Mouse (Mus musculus) layer of hippocampus, adult 18-20 months (tissue): ENCODE measurements at regions not wholly inside any gene's neighbourhood (a gene's known extent, or its start where the extent isn't known, plus 50 kb on each side); places are given as distances from the start of the nearest gene placed in this dataset.
"Not testable (repeated sequence)": the region's sequence is repeated elsewhere in the genome, so short reads cannot be mapped to it uniquely, and the experiment has no call there.

Source experiments
- DNase-seq, 2 experiments: peaks; one replicate each; pipeline ENCODE4 v3.0.0; 2022; ENCODE audit warnings: low spot score in 2 of 2

DNA sequence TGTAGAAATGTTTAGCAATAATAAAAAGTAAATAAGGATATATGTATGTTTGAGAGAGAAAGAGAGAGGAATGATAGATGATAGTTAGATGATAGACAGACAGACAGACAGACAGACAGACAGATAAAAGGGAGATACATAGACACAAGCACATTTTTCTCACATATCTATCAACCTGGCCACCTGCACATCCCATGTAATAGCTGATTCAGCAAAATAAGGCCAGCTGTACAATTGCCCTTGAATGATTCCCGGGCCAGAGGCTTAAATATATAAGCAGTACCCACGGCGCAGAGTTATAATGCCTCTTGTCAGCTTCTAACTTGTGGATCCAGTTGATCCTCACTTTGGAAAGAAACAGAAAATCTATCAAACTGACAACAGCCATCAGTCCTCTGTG lies 178.5 kb downstream of the Tmem114 start:
- no peak for DNase-seq

DNA sequence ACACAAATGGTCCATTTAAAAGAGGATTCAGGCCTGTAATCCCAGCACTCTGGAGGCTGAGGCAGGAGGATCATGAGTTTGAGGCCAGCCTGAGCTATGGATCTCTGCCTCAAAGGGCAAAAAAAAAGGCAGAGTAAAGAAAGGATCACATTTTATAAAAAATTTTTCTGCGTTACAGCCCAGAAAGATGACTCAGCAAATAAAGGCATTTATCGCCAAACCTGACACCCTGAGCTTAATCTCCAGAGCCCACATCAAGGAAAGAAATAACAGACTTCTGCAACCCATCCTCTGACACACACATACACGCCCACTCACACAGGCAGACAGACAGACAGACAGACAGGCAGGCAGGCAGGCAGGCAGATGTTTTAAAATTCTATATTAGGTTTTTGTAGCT lies 179.3 kb downstream of the Tmem114 start:
- DNase-seq, result no peak

DNA sequence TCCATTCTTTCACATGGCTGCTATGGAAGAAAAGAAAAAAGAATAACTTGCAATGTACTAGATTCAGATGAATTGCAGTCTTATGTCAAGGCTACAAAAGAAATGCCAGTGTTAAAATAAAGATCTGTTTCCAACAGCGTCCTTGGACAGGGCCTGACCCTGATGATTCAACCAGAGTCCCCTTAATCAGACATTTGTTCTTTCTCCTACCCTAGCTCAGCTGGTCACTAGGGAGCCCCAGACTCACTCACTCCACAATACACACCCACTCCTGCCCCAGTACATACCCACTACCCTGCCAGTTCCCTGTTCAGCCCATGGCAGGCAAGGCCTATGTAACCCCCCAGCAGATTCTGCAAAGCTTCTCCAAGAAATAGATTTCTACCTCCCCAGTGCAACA lies 190.6 kb downstream of the Tmem114 start:
- no peak for DNase-seq

DNA sequence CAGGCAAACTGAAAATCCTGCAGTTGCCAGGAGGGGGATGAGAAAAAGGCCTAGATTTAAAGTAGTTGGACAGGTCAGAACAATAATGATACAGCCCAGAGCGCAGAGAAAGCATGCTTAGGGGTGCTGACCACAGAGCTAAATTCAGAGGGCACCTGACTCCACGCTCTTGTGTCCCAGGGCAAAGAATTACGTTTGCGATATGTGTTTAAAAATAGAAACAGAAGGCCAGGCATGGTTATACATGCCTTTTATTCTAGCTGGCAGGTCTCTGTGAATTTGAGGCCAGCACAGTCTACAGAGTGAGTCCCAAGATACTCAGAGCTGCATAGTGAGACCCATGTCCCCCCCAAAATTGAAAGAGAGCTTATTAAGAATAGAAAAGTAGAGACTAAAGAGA lies 192.9 kb downstream of the Tmem114 start:
- DNase-seq, result no peak

DNA sequence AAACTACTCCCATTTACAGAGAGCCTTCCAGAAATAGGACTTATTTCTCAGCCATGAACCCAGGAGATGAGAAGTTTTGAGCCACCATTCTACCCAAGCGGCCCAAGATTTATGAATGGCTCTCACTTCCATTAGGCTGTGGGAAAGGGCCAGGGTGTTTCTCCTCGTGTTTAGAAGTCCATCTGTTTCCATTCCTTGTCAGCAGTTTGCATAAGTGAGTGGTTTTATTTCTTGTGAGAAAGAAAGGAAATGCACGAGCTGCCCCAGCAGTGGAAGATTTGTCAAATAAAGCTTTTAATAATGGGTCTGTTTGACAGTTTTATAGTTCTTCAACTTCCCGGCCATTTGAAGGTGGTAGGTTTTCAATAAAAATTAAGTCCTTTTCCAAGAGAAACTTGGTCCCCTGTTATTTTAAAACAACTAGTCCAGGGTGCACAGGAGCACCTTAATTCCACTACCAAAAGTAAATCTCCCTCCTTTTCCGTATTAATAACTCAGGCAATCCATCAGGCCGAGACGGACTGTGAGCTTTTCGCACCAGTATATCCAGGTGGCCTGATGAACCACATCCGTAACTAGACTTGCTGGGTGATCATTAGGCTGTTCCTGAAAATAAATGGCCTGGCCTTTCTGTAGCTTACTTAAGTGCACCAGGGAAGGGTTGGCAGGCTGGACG lies 201.2 kb downstream of the Tmem114 start:
- DNase-seq, result no peak

DNA sequence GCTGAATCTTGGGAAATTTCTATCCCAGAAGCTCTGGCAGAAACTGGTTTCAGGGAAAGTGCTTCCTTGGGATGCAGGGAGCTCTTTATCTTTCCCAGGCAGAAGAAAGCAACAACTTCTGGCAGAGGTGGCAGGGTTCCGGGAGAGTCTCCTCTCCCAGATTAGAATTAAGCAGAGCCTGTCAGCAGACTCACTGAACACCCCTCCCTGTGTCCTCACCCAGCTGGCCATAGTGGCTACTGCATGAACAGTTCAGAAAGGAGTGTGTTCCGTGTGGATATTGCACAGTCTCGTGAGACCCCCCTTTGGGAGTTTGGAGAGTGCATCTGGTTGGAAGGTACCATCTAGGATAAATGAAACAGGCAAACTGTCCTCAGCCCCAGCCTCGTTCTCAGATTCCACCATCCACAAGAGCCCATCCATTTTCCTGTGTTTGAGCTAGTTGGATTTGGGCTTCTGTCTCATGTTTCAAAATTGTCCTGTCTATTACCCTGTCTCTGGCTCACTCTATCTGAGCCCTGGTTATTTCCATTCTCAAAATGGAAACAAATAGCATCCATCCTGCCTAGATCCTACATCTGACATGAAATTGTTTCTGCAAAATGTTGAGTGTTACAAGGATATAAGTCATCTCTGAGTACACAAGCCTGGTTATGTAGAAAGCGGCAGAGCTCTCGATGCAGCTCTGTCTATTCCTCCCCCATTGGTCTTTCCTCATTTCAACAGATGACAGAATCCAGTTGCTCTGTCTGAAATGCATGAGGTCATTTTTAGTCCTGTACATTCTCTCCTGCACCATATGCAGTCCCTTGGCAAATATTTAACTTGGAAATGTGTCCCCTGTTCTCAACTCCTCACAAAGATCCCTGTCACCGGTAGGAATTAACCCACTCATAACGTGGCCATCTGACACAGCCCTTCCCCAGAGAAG lies 216.4 kb downstream of the Tmem114 start:
- no peak for DNase-seq

DNA sequence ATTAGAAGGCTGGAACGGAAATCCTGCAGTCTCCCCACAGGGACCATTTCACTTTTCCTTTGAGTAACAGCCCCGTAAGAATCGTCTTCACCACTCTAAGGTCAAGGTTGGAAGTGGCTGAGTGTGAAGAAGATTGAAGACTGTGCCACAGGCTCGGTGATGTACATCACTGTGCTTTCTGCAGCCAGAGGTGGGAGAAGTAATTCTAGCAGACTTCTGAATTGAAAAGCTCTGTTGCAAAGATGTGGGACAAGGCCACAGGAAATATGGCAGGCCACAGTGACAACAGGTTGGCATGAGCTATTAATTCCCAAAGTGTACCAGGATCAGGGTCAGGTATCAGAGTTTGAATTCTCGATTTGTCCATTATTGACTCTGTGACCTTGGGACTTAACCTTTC lies 219.9 kb downstream of the Tmem114 start:
- DNase-seq, result no peak

DNA sequence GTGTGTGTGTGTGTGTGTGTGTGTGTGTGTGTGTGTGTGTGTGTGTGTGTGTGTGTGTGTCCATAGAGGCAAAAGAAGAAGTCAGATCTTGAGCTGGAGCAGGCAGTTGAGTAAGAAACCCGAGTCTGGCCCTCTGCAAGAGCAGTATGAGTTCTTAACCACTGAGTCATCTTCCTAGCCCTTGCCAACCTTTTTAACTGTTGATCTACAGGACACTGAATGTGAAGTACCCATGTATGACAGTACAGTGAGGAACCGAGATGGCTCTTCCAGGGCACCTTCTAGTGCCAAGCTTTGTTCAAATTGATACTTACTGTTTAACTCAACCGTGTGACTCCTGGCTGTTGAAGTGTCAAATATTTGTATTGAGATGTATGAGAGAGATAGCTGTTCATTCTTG lies 223.6 kb downstream of the Tmem114 start:
- DNase-seq, result no peak

DNA sequence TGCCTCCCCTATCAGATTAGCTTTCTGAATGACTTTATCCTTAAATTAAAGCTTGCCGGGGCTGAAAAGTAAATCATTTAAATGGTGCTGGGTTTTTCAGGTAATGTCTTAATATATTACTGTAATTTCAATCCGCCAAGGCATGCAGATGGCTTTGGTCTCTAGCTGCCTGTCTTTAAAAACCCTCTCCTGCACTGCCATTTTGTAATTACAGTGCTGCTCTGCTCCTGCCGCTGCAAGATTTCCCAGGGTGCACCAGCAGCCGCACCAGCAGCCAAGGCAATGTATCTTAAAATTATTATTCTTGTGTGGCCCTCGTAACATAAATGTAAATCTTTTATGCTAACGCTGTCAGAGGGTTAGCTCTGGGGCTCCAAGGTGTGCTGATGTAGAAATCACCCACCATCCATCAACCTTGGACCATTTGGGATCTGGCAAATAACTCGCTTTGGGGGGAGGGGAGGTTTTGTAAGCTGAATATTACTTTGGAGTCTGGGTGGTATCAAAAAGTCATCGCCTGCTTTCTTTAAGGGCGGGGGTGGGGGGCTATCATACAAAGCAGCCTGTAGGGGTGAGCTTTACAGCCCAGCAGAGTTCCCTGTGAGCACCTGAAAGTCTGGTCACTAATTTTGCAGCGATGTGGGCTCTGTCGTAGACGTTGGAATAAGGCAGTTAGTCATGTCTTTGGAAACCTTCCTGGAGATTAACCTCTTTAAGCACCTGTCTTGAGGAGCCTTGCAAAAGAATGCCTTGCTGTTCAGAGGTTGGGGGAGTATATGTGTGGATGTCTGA lies 226.0 kb downstream of the Tmem114 start:
- no peak for DNase-seq

DNA sequence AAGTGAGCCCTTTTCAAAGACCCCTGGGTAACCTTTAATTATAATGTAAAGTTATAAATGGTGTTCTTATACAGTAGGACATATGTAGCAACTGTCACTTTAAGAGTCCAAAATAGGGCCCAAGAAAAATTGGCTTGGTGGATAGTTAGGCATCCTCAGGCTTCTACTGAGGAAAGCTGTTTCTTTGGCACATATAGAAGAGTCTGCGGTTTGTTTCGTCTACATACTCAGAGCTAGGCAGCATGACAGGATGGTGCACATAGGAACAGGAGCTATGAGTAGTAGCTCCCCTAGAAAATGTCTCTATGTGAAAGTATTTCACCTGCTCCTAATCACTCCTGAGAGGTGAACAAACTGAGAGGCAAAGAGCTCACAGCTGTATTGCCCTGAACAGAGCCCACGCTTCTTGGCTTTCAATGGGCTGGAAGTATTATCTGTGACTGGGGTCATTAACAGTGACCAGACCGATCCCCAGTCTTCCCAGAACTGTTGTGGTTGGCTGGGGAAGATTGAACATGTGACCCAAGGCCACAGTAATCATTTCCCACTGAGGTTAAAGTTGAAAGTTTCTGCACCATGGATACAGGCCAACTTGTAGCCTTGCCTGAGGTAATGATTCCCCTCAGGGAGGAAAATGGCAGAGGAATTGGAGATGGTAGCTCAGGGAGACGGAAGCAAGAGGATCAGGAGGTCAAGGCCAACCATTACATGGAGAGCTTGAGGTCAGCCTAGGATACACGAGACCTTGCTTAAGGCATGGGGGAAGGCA lies 235.3 kb downstream of the Tmem114 start:
- DNase-seq, result no peak

DNA sequence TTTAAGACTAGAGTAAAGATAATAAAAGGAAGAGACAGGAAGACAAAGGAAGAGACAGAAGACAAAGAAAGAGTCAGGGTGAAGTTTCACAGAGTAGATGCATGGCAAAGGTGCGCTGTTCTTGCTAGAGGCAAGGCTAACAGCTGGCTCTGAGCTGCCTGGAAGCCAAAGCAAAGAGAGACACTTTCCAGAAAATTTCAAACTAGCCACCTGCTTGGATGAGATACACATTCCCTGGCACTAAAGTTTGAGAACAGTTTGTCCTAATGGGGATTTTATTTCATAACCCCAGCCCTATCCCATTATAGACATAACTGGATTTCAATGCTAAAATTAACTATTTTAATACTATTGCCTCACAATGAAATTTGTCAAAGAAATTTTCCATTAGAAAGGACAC lies 235.9 kb downstream of the Tmem114 start:
- DNase-seq, result no peak

DNA sequence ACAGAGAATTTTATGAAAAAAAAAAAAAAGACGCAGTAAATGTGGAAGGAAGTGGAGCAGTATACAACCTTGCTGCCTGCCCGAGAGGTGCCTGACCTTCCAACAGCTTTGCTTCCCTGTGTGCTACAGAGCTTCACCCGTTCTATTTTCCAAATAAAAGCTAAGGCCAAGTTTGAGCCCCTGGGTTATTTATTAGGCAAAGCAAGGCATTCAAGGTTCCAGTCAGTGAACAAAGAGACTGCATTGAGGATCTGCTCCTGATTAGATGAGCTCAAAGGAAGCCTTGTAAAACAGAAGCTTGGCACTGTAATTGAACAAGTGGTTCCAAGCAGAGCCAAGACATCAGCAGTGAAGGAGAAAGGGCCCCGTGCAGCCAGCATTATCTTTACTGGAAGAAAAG lies 236.4 kb downstream of the Tmem114 start:
- DNase-seq, result peak in 1 of 2 experiments; percentile 15

DNA sequence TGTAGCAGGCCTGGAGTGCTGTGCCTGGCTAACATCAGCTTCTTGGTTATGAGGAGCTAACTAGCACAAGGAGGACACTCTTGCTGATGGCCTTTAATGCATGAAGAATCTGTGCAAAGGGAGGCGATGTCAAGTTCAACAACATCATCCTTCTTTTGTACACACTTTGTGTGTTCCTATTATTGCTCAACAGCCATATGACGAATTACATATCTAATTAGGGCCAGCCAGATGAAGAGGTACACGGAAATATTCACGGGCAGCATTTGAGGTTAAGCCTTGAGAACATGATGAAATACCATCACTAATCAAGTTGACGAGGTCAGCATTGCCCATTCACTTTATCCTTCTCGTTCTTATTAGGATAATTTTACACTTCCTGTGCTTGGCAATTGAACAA lies 240.2 kb downstream of the Tmem114 start:
- no peak for DNase-seq

DNA sequence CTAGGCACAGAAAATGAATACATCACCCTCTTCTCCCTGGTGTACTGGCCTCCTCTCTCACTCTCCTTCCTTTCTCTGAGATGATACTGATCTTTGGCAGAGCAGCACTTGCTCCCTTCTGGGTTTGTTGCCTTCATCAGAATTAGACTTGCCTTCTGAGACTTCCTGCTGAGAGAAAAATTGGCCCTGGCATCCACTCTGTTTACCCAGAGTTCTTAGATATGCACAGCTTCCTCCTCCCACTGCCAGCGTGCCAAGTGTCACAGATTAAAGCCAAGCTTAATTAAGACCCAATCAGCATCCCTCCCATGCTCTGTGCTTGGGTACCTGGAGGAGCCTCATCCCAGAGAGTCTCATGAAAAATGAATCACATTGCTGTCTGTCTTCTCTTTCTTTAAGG lies 246.0 kb downstream of the Tmem114 start:
- DNase-seq, result no peak

DNA sequence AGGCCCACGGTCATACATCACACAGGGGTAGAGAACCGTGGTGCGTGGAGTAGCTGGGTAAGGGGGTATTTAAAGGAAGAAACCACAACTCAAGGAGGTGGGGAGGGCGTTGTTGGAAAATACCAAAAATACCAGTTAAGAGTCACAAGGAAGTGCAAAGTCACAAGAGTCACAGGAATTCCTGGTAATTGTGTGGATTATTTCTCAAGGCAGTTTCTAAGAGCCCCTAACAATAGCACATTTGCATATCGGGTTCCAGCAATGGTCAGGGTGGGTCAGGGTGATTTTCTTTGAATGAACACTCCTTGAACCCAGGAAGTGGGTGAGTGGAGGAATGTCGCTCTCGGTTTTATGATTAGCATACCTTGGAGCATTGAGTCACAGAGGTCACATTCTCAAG lies 247.7 kb downstream of the Tmem114 start:
- DNase-seq, result not testable (repeated sequence)

DNA sequence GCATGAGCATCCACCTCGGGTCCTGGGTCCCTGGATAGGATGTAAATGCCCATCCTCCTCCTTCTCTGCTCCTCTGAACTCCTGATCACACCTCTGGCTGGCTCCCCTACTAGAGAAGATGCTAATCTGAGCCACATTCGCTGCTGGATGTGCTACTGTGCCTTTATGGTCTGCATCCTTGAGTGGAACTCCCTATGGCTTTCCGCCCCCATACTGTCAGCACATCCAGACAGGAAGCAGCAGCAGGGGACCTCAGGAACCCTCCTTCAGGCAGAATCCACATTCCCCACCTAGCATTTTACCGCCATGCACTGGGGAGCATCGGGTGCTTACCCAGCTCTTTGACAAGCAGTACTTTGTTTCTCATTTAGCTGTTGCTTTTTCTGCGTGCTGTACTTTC lies 248.8 kb downstream of the Tmem114 start:
- no peak for DNase-seq
